Mouse (Mus musculus) E14TG2a.4 (cell line): Measurements from ENCODE around the gene Jup.

Experiments
- H3K27me3 ChIP-seq: 2 replicates; pipeline ENCODE4 v1.6.1; 2014; ENCODE audit warnings: low read length, control low read depth; ENCODE audit not compliant: insufficient read depth
- H3K36me3 ChIP-seq: 2 replicates; pipeline ENCODE4 v1.6.1; 2014; ENCODE audit warnings: low read length, control low read depth; ENCODE audit not compliant: insufficient read depth
- H3K4me1 ChIP-seq: replicated peaks from 2 replicates; pipeline ENCODE4 v1.6.1; 2014; ENCODE audit warnings: low read depth, low read length, control low read depth
- H3K4me3 ChIP-seq: replicated peaks from 2 replicates; pipeline ENCODE4 v1.5.1; 2014; ENCODE audit warnings: mild to moderate bottlenecking, low read length
- H3K9me3 ChIP-seq: 2 replicates; pipeline ENCODE4 v1.6.1; 2014; ENCODE audit warnings: low read length, control low read depth
- CTCF ChIP-seq: conservative IDR thresholded peaks from 2 replicates; pipeline ENCODE4 v1.5.1; 2014; ENCODE audit warnings: low read length
- NANOG ChIP-seq: IDR thresholded peaks from 2 replicates; pipeline ENCODE4 v1.6.1; 2014; ENCODE audit warnings: borderline replicate concordance, low read length, mixed read lengths
- POU5F1 ChIP-seq: IDR thresholded peaks from 2 replicates; pipeline ENCODE4 v1.6.1; 2014; ENCODE audit warnings: low read length, borderline replicate concordance

The Jup gene

DNA sequence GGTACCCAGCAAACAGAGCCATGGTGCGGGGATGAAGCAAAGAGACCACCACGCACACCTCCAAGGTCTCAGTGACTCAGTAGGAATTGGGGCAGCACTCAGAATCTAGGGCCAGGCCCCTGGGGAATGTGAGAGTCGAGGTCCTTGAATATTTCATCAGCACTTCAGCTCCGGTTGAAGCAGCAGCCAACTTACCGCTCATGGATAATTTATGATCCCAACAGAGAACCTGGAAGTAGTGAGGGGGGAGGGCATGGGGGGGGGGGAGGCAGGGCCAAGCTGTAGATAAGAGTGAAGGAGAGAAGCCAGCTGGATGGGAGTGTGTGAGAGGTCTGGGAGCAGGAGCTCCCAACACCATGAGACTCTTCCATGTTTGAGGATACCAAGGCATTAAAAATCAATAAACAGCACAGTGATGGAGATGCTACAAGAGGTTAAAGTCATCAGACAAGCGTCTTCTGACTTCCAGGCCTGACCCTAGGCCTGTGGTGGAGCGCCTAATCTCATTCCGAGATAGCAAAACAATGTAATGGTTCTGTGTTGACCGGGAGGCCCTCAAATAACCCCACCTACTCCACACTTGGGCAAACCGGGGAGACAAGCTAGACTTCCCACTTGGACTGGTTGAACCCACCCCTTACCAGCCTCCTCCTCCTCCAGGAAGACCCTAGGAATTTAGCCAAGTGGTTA lies 6.0 kb upstream of the Jup start:
- TF ChIP-seq NANOG (no peak), POU5F1 (no peak), CTCF (no peak)
- H3K4me3 ChIP-seq, result no peak overlapping the region
- H3K4me1 ChIP-seq, result peaks cover 71% of the 10 kb centered on the region
- H3K9me3 ChIP-seq, result no peaks in the 10 kb centered on the region
- H3K36me3 ChIP-seq, result peaks cover 9% of the 10 kb centered on the region
- no peaks in the 10 kb centered on the region for H3K27me3 ChIP-seq

DNA sequence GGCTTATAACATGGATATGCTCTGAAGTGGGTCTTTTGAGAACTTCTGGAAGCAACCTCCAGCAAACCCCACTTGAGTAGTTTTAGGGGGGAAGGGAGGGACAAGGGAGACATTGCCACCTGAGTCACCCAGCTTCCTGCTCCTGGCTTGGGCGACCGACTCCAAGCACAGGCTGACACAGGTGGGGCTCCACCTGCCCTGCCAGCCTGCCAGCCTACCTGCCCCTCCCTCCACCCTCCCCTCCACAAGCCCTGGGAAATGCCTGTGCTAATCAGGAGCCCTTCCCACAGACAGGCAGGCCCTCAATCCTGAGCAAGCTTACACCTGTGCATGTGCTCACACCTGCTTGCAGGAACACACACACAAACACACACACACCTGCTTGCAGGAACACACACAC lies 5.1 kb upstream of the Jup start:
- TF ChIP-seq POU5F1, result no peak
- TF ChIP-seq CTCF, result no peak
- TF ChIP-seq NANOG, result no peak
- Histone ChIP-seq H3K4me1 (peaks cover 69% of the 10 kb centered on the region), H3K4me3 (peak overlapping the region; percentile 10; the same call in 1 of the 2 replicates), H3K36me3 (peaks cover 4% of the 10 kb centered on the region), H3K9me3 (no peaks in the 10 kb centered on the region), H3K27me3 (no peaks in the 10 kb centered on the region)

DNA sequence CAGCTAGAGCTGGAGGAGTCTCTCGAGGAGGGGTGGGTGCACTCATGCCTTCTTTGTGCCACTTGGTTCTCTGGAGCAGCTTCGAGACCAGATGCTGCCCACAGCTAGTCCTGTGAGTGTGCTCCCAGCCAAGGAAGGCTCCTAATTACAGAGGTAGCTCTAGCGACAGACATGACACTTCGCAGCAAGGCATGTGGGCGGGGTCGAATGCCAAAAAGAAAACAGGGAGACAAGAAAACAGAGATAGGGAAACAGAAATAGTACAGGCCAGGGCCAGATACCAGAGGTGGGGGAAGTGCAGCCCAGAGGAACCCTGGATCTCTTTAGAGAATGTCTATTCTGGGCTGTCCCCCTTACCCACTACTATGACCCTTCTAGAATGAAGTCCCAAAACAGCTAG lies 4.7 kb upstream of the Jup start:
- Histone ChIP-seq H3K27me3 (no peaks in the 10 kb centered on the region), H3K9me3 (no peaks in the 10 kb centered on the region), H3K4me3 (peak overlapping the region; percentile 10; the same call in 1 of the 2 replicates), H3K4me1 (peaks cover 65% of the 10 kb centered on the region), H3K36me3 (peaks cover 3% of the 10 kb centered on the region)
- TF ChIP-seq CTCF (no peak), NANOG (no peak), POU5F1 (no peak)

DNA sequence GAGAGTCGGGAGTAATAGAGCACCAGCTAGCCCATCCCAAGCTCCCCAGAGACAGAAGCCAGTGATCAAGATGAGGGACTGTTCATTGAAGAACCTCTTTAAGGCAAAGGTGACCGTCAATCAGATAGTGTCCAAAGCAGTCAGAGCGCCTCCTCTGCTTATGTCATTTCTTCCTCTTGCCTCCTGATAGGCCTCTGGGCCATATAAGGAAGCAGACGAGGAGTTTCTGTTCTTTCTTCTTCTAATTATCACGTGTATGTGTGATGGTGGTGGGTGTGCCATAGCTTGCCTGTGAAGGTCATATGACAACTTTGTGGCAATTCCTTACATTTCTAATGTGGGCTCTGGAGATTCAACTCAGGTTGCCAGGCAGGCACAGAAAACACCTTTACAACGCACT lies 3.3 kb upstream of the Jup start:
- no peak for TF ChIP-seq CTCF
- H3K9me3 ChIP-seq, result no peaks in the 10 kb centered on the region
- H3K36me3 ChIP-seq, result no peaks in the 10 kb centered on the region
- H3K4me1 ChIP-seq, result peaks cover 63% of the 10 kb centered on the region
- H3K27me3 ChIP-seq, result no peaks in the 10 kb centered on the region
- no peak overlapping the region for H3K4me3 ChIP-seq

DNA sequence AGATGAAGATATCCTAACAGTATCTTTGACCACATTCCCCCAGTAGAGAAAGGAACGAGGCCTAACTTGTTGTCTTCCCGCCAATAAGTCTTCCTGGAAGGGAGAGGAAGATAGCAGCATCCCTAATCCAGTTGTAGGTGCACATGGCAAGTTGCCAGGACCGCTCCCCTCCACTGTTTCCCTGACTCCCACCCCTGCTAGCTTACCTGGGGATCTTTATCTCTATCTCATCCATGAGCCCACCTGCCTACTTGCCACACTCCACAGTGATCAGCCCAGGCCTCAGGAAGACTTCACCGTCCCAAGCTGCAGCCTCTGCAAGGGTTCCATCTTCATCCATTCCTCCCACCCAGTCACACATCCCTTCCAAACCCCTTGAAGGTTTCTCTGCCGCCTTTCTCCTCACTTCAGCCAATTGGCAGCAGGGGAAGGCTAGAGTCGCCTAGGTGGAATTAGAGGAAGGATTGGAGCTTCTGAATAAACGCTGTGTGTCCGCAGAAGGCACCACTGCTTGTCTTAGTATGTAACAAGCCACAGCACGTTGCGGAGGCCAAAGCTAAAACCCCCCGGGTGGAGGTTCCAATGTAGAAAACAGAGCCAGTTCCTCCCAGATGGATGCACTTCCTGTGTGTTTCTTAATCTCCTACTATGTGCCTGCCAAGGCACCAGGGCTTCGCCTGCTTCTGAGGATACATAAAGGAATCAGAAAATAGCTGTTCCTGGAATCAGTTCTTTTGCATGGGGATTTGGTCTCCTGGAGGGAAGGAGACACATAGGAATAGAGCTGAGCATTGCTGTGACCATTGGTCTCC lies 2.4 kb upstream of the Jup start:
- Histone ChIP-seq H3K9me3 (no peaks in the 10 kb centered on the region), H3K36me3 (peaks cover 3% of the 10 kb centered on the region), H3K4me3 (peak overlapping the region; percentile 35), H3K4me1 (peaks cover 68% of the 10 kb centered on the region), H3K27me3 (no peaks in the 10 kb centered on the region)
- TF ChIP-seq POU5F1, result no peak

DNA sequence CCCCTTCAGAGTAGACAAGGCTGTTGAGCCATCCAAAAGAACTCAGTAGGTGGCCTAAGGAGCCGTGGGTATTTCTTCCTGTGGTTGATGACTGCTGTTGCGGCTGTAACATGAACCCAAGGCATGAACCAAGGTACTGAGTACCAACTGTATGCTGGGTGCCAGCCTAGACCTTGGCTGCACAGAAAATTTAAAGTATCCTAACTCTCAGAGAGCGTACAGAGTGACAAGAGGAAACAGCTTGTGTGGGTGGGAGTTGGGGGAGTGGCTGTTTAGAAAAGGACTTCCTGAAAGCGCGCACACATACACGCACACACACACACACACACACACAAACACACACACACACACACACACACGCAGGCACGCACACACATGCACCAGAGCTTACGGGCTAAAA lies 1.8 kb upstream of the Jup start:
- no peak for TF ChIP-seq NANOG
- TF ChIP-seq CTCF, result no peak
- no peak for TF ChIP-seq POU5F1
- Histone ChIP-seq H3K9me3 (no peaks in the 10 kb centered on the region), H3K27me3 (no peaks in the 10 kb centered on the region), H3K36me3 (peaks cover 9% of the 10 kb centered on the region), H3K4me1 (peaks cover 74% of the 10 kb centered on the region), H3K4me3 (peak overlapping the region; percentile 35; the same call in 1 of the 2 replicates)

DNA sequence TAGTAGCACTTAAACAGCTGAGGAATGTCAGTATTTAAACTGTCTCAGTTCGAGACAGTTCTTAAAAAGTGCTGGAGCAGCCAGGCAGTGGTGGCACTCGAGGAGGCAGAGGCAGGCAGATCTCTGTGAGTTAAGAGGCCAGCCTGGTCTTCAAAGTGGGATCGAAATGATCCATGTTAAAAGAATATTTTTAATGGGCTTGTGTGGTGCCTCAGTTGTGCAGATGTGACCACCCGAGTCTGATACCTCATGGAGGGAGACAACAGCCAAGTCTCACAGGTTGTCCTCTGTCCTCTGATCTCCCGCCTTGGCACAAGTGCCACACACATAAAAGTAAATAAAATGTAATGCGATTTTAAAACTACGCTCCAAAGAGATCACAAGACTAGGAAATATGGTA lies 954 bp upstream of the Jup start:
- Histone ChIP-seq H3K27me3 (no peaks in the 10 kb centered on the region), H3K36me3 (peaks cover 17% of the 10 kb centered on the region), H3K4me1 (peaks cover 82% of the 10 kb centered on the region), H3K9me3 (no peaks in the 10 kb centered on the region), H3K4me3 (no peak overlapping the region)
- no peak for TF ChIP-seq CTCF
- no peak for TF ChIP-seq POU5F1
- TF ChIP-seq NANOG, result no peak

GRCm38 (mm10) chr11:100396886-100397599 lies 520 bp downstream of the Jup start:
- H3K4me1 ChIP-seq, result peaks cover 87% of the 10 kb centered on the region
- H3K4me3 ChIP-seq, result peak overlapping the region; percentile 91
- H3K9me3 ChIP-seq, result no peaks in the 10 kb centered on the region
- TF ChIP-seq CTCF, result peak; percentile 38
- no peak for TF ChIP-seq POU5F1
- TF ChIP-seq NANOG, result no peak
- peaks cover 28% of the 10 kb centered on the region for H3K36me3 ChIP-seq
- H3K27me3 ChIP-seq, result no peaks in the 10 kb centered on the region
